Mouse (Mus musculus) adrenal gland, adult (tissue): ENCODE measurements around the gene Defb33.

Source experiments
- DNase-seq, 2 experiments: peaks; one replicate each; pipeline ENCODE4 v3.0.0; 2022 to 2023; ENCODE audit warnings: low spot score in 1 of 2; ENCODE audit not compliant: inconsistent age in 2 of 2

The Defb33 gene

GRCm38 (mm10) chr8:20892369-20892768 lies at the start of gene Defb33:
Defb33 (plus strand) TSS chr8:20892669.
- no peak for DNase-seq

GRCm38 (mm10) chr8:20874608-20875007 lies 17.9 kb upstream of the Defb33 start:
- DNase-seq, result no peak

GRCm38 (mm10) chr8:20902527-20902926 lies 10.1 kb downstream of the Defb33 start, which contains the start of gene Gm15056:
Gm15056 (minus strand) TSS chr8:20902627.
- no peak for DNase-seq

GRCm38 (mm10) chr8:20907119-20907518 lies 14.7 kb downstream of the Defb33 start:
- no peak for DNase-seq

- DNase-seq, result no peak
Measured at GRCm38 (mm10) chr8:20908256-20908655, 15.8 kb downstream of the Defb33 start.

- DNase-seq, result no peak
Measured at GRCm38 (mm10) chr8:20912288-20912687, 19.8 kb downstream of the Defb33 start.

- no peak for DNase-seq
Measured at GRCm38 (mm10) chr8:20921971-20922370, 29.5 kb downstream of the Defb33 start, which contains the start of gene Gm6040. Gm6040 (minus strand) TSS chr8:20922071.

- peak in 1 of 2 experiments; percentile 19 for DNase-seq
Measured at GRCm38 (mm10) chr8:20944610-20945009, 52.1 kb downstream of the Defb33 start, which contains the start of gene AY761185. AY761185 (minus strand) TSS chr8:20944710.
